Mouse (Mus musculus) G1E (cell line): ENCODE data around the gene Dcp1b.

Experiments
- CTCF ChIP-seq: IDR thresholded peaks from 2 replicates; pipeline ENCODE4 v1.5.1; 2012; ENCODE audit warnings: low read depth, low read length, inconsistent platforms, mixed read lengths
- POLR2AphosphoS5 ChIP-seq: IDR thresholded peaks from 2 replicates; pipeline ENCODE4 v1.6.1; 2012; ENCODE audit warnings: low read depth, low read length, inconsistent platforms; ENCODE audit not compliant: insufficient replicate concordance

GRCm38 (mm10) chr6:119240871-119241705, 66.0 kb downstream of the Dcp1b start:
- TF ChIP-seq CTCF: no peak
- TF ChIP-seq POLR2AphosphoS5: no peak
